Mouse (Mus musculus): ENCODE results near the gene Olfr1448. TPM values are rescaled to one million over a fixed set of nuclear protein-coding genes. Genes with fewer than 3 reads are reported as not detected.
"Not testable (repeated sequence)": the region's sequence is repeated elsewhere in the genome, so short reads cannot be mapped to it uniquely, and the experiment has no call there.

The Olfr1448 gene
- not detected in 2 replicates for polyA plus RNA-seq (2015; fragmentation: Nextera tagmentation; extraction: Ambion mirVana)

- H3K27ac ChIP-seq (replicated peaks): no peak within 1 kb of the TSS
- H3K9me3 ChIP-seq: no peaks in the 10 kb centered on the region
- ATAC-seq (ENCODE audit: low FRiP score, low read depth): no peak
- H3K4me2 ChIP-seq: no peak within 1 kb of the TSS
- no peaks in the 10 kb centered on the region for H3K27me3 ChIP-seq
- no peaks in the 10 kb centered on the region for H3K4me1 ChIP-seq (replicated peaks)
- no peak within 1 kb of the TSS for H3K9ac ChIP-seq
- 72% methylated on average over 1 of the region's 1 CpGs for WGBS
- H3K4me3 ChIP-seq: no peak within 1 kb of the TSS
- no peaks in the 10 kb centered on the region for H3K36me3 ChIP-seq
Measured at GRCm38 (mm10) chr19:12924319-12924718, at the start of gene Olfr1448. TSS of gene Olfr1448 (minus strand) at chr19:12924419.

GRCm38 (mm10) chr19:12970082-12970481 lies 45.9 kb upstream of the Olfr1448 start:
- not testable (repeated sequence) for H3K27me3 ChIP-seq; H3K9me3 ChIP-seq; H3K4me3 ChIP-seq; H3K27ac ChIP-seq (replicated peaks); H3K4me1 ChIP-seq (replicated peaks); H3K36me3 ChIP-seq; H3K9ac ChIP-seq; ATAC-seq (ENCODE audit: low FRiP score, low read depth); H3K4me2 ChIP-seq
- 85% methylated on average over 5 of the region's 5 CpGs for WGBS

GRCm38 (mm10) chr19:12949958-12950357 lies 25.7 kb upstream of the Olfr1448 start, which contains the start of gene Olfr1450:
TSS of gene Olfr1450 (plus strand) at chr19:12950258.
- no peak for ATAC-seq (ENCODE audit: low FRiP score, low read depth)
- Histone ChIP-seq H3K4me1 (replicated peaks) (no peaks in the 10 kb centered on the region), H3K4me3 (no peak within 1 kb of the TSS), H3K36me3 (no peaks in the 10 kb centered on the region), H3K4me2 (no peak within 1 kb of the TSS), H3K27me3 (no peaks in the 10 kb centered on the region), H3K9me3 (0 out of 2 replicates have a peak, but pooled peaks cover 3% of the 10 kb centered on the region), H3K27ac (replicated peaks) (no peak within 1 kb of the TSS), H3K9ac (no peak within 1 kb of the TSS)
- 89% methylated on average over 1 of the region's 1 CpGs for WGBS

GRCm38 (mm10) chr19:12930540-12930939 lies 6.3 kb upstream of the Olfr1448 start, which contains the start of gene Olfr1449:
TSS of gene Olfr1449 (plus strand) at chr19:12930840.
- no peak for ATAC-seq (ENCODE audit: low FRiP score, low read depth)
- no peak within 1 kb of the TSS for H3K27ac ChIP-seq (replicated peaks)
- no peaks in the 10 kb centered on the region for H3K36me3 ChIP-seq
- no peaks in the 10 kb centered on the region for H3K27me3 ChIP-seq
- no peak within 1 kb of the TSS for H3K4me3 ChIP-seq
- H3K9me3 ChIP-seq: no peaks in the 10 kb centered on the region; the same call in 1 of the 2 replicates
- no peak within 1 kb of the TSS for H3K9ac ChIP-seq
- no peaks in the 10 kb centered on the region for H3K4me1 ChIP-seq (replicated peaks)
- H3K4me2 ChIP-seq: no peak within 1 kb of the TSS

GRCm38 (mm10) chr19:12903643-12904042 lies 20.6 kb downstream of the Olfr1448 start, which contains the start of gene Olfr1447:
TSS of gene Olfr1447 (minus strand) at chr19:12903743.
- WGBS: 94% methylated on average over 1 of the region's 1 CpGs
- H3K9me3 ChIP-seq: 0 out of 2 replicates have a peak, but pooled peaks cover 3% of the 10 kb centered on the region
- H3K4me2 ChIP-seq: no peak within 1 kb of the TSS
- ATAC-seq (ENCODE audit: low FRiP score, low read depth): no peak
- H3K27ac ChIP-seq (replicated peaks): no peak within 1 kb of the TSS
- H3K4me3 ChIP-seq: no peak within 1 kb of the TSS
- H3K36me3 ChIP-seq: no peaks in the 10 kb centered on the region
- no peaks in the 10 kb centered on the region for H3K27me3 ChIP-seq
- no peaks in the 10 kb centered on the region for H3K4me1 ChIP-seq (replicated peaks)
- no peak within 1 kb of the TSS for H3K9ac ChIP-seq

GRCm38 (mm10) chr19:12893424-12893823 lies 30.8 kb downstream of the Olfr1448 start, which contains the start of gene Olfr1446:
TSS of gene Olfr1446 (minus strand) at chr19:12893524.
- H3K36me3 ChIP-seq: no peaks in the 10 kb centered on the region
- no peak within 1 kb of the TSS for H3K9ac ChIP-seq
- H3K27me3 ChIP-seq: no peaks in the 10 kb centered on the region
- 77% methylated on average over 1 of the region's 1 CpGs for whole genome bisulfite sequencing
- H3K4me1 ChIP-seq (replicated peaks): no peaks in the 10 kb centered on the region
- H3K9me3 ChIP-seq: no peaks in the 10 kb centered on the region
- no peak within 1 kb of the TSS for H3K27ac ChIP-seq (replicated peaks)
- no peak for ATAC-seq (ENCODE audit: low FRiP score, low read depth)
- H3K4me3 ChIP-seq: no peak within 1 kb of the TSS
- H3K4me2 ChIP-seq: no peak within 1 kb of the TSS

- H3K27me3 ChIP-seq: no peaks in the 10 kb centered on the region
- H3K9ac ChIP-seq: no peak within 1 kb of the TSS
- no peak within 1 kb of the TSS for H3K27ac ChIP-seq (replicated peaks)
- H3K4me2 ChIP-seq: no peak within 1 kb of the TSS
- 85% methylated on average over 2 of the region's 2 CpGs for WGBS
- no peak within 1 kb of the TSS for H3K4me3 ChIP-seq
- no peak for ATAC-seq (ENCODE audit: low FRiP score, low read depth)
- H3K4me1 ChIP-seq (replicated peaks): no peaks in the 10 kb centered on the region
- H3K9me3 ChIP-seq: no peaks in the 10 kb centered on the region
- H3K36me3 ChIP-seq: no peaks in the 10 kb centered on the region
Measured at GRCm38 (mm10) chr19:12883555-12883954, 40.7 kb downstream of the Olfr1448 start, which contains the start of gene Olfr1445. TSS of gene Olfr1445 (plus strand) at chr19:12883855.

Other genes starting within 250 kb of the Olfr1448 start
- gene Olfr1443, start 246.3 kb downstream of the Olfr1448 start, polyA plus RNA-seq (2015; fragmentation: Nextera tagmentation; extraction: Ambion mirVana): not detected in 2 replicates
- not detected in 2 replicates for gene Keg1, start 228.6 kb downstream of the Olfr1448 start, polyA plus RNA-seq (2015; fragmentation: Nextera tagmentation; extraction: Ambion mirVana)
- 1.00 and 1.2 TPM in 2 replicates for gene Cntf, start 158.8 kb downstream of the Olfr1448 start, polyA plus RNA-seq (2015; fragmentation: Nextera tagmentation; extraction: Ambion mirVana)
- gene Zfp91, start 128.3 kb downstream of the Olfr1448 start, polyA plus RNA-seq (2015; fragmentation: Nextera tagmentation; extraction: Ambion mirVana): 13.6 and 14.3 TPM in 2 replicates
- 1.1 and 1.6 TPM in 2 replicates for gene Lpxn, start 128.2 kb downstream of the Olfr1448 start, polyA plus RNA-seq (2015; fragmentation: Nextera tagmentation; extraction: Ambion mirVana)
- gene Gm5244, start 77.7 kb downstream of the Olfr1448 start, polyA plus RNA-seq (2015; fragmentation: Nextera tagmentation; extraction: Ambion mirVana): not detected in 2 replicates
- gene Olfr1444, start 67.1 kb downstream of the Olfr1448 start, polyA plus RNA-seq (2015; fragmentation: Nextera tagmentation; extraction: Ambion mirVana): not detected in 2 replicates
- gene Olfr1445, start 40.6 kb downstream of the Olfr1448 start, polyA plus RNA-seq (2015; fragmentation: Nextera tagmentation; extraction: Ambion mirVana): not detected in 2 replicates
- gene Olfr1446, start 30.9 kb downstream of the Olfr1448 start, polyA plus RNA-seq (2015; fragmentation: Nextera tagmentation; extraction: Ambion mirVana): not detected in 2 replicates
- not detected in 2 replicates for gene Olfr1447, start 20.7 kb downstream of the Olfr1448 start, polyA plus RNA-seq (2015; fragmentation: Nextera tagmentation; extraction: Ambion mirVana)
- gene Olfr1449, start 6.4 kb upstream of the Olfr1448 start, polyA plus RNA-seq (2015; fragmentation: Nextera tagmentation; extraction: Ambion mirVana): not detected in 2 replicates
- gene Olfr1450, start 25.8 kb upstream of the Olfr1448 start, polyA plus RNA-seq (2015; fragmentation: Nextera tagmentation; extraction: Ambion mirVana): not detected in 2 replicates
- not detected in 2 replicates for gene Olfr1451, start 70.6 kb upstream of the Olfr1448 start, polyA plus RNA-seq (2015; fragmentation: Nextera tagmentation; extraction: Ambion mirVana)
- gene Olfr1453, start 103.9 kb upstream of the Olfr1448 start, polyA plus RNA-seq (2015; fragmentation: Nextera tagmentation; extraction: Ambion mirVana): not detected in 2 replicates
- gene Olfr1454, start 136.2 kb upstream of the Olfr1448 start, polyA plus RNA-seq (2015; fragmentation: Nextera tagmentation; extraction: Ambion mirVana): not detected in 2 replicates
- gene Olfr1457, start 173.5 kb upstream of the Olfr1448 start, polyA plus RNA-seq (2015; fragmentation: Nextera tagmentation; extraction: Ambion mirVana): not detected in 2 replicates
- not detected in 2 replicates for gene Olfr1458, start 182.4 kb upstream of the Olfr1448 start, polyA plus RNA-seq (2015; fragmentation: Nextera tagmentation; extraction: Ambion mirVana)
- gene Olfr1459, start 225.1 kb upstream of the Olfr1448 start, polyA plus RNA-seq (2015; fragmentation: Nextera tagmentation; extraction: Ambion mirVana): not detected in 2 replicates
- not detected in 2 replicates for gene Olfr1461, start 238.6 kb upstream of the Olfr1448 start, polyA plus RNA-seq (2015; fragmentation: Nextera tagmentation; extraction: Ambion mirVana)

All from hindbrain, embryonic 15.5 days (tissue).